8 mouse cellular contexts compared by ENCODE assay signal in the genomic region with DNA sequence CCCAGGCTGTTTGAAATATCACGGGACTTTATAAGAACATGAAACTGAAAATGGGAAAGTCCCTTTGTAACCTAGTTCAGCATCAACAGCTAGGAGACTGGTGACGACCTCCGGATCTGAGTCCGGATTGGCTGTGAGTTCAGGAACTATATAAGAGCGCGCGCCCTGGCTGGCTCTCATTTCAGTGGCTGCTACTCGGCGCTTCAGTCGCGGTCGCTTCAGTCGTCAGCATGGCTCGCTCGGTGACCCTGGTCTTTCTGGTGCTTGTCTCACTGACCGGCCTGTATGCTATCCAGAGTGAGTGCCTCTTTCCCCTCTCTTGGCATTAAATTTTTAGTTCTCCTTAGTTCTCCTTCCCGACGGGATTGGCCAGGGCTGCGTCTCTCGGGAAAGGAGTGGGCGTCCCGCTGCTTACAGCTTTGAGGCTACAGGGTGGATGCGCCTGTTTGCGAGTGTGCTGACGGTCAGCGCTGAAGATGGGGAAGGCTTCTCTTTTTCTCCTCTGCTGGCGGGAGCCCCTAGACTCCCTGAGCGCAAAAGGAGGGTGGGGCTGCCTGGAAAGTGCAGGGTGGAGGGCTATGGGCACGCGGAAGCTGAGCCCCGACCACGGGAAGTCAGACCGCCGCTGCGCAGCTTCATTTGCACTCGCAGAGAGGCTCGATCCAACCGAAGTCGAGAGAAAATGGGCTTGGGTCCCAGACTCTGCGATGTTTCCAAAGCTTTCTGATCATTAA. TPM values are rescaled to one million over a fixed set of nuclear protein-coding genes. Genes with fewer than 3 reads are reported as not detected.
DNase-seq lines count a peak whose midpoint lies in the region; ATAC-seq lines count a peak whose summit lies in the region.

TSS of gene B2m (plus strand) at position 179 of the 734 bp plus-strand sequence.

- WGBS in hindbrain, embryonic 12.5 days = under 1% methylated on average over 40 of the region's 40 CpGs

- H3K4me3 ChIP-seq in hindbrain, embryonic 12.5 days = peak within 1 kb of the TSS; percentile 60

- no peaks in the 10 kb centered on the region for H3K9me3 ChIP-seq in hindbrain, embryonic 12.5 days (replicated peaks)

- H3K4me2 ChIP-seq in hindbrain, embryonic 12.5 days (replicated peaks) = peak within 1 kb of the TSS; percentile 79

- H3K36me3 ChIP-seq in hindbrain, embryonic 12.5 days = no peaks in the 10 kb centered on the region

- no peaks in the 10 kb centered on the region for H3K27me3 ChIP-seq in hindbrain, embryonic 12.5 days

- H3K9ac ChIP-seq in hindbrain, embryonic 12.5 days = peak within 1 kb of the TSS; percentile 78

- H3K27ac ChIP-seq in hindbrain, embryonic 12.5 days = peak within 1 kb of the TSS; percentile 55

- peak; percentile 97 for ATAC-seq in hindbrain, embryonic 12.5 days (ENCODE audit: low FRiP score)

- DNase-seq in NIH3T3 (ENCODE audit: low read depth) = peak; percentile 97
- peak; percentile 96 for DNase-seq in cerebellum, postnatal 10 days
- peak; percentile 83 to 90 for DNase-seq in frontal cortex, postnatal 10 days (ENCODE audit: low spot score in 2 of 2)
- DNase-seq in layer of hippocampus, postnatal 14 days (ENCODE audit: low spot score in 2 of 2) = peak; percentile 91 to 94
- DNase-seq in lung, postnatal 14 days = peak; percentile 97
- peak; percentile 49 for DNase-seq in retina, adult 2 months (ENCODE audit: low read depth, low spot score)
- DNase-seq in thymus, postnatal 36 days = peak; percentile 91 to 93

- H3K4me1 ChIP-seq in hindbrain, embryonic 12.5 days = peaks cover 9% of the 10 kb centered on the region; the same call in 1 of the 2 replicates

RNA-seq across cellular contexts. Expression of gene B2m, which starts in this region (rescaled TPM):
- 134 and 143 TPM in 2 replicates for polyA plus RNA-seq in hindbrain, embryonic 12.5 days (2016; fragmentation: Nextera tagmentation; extraction: Ambion mirVana)
- total RNA-seq in layer of hippocampus, postnatal 14 days (2021) = 10 to 100 TPM; 70.8 to 93.3 TPM

Comparison
In these comparisons a context has a peak if more than half of its experiments do, and no peak if none do; other contexts are left out.
1. Peak in every context shown above with its lines: DNase-seq, ATAC-seq, H3K4me3 ChIP-seq and H3K27ac ChIP-seq.